Mouse (Mus musculus): ENCODE measurements at regions not wholly inside any gene's neighbourhood (a gene's known extent, or its start where the extent isn't known, plus 50 kb on each side); places are given as distances from the start of the nearest gene placed in this dataset.

- 53% methylated on average over 6 of the region's 6 CpGs for WGBS
- no peaks in the 10 kb centered on the region for H3K4me1 ChIP-seq (replicated peaks)
- no peak for ATAC-seq
These were observed 188.2 kb upstream of the Slit2 start for GRCm38 (mm10) chr5:47794639-47795272.

DNA sequence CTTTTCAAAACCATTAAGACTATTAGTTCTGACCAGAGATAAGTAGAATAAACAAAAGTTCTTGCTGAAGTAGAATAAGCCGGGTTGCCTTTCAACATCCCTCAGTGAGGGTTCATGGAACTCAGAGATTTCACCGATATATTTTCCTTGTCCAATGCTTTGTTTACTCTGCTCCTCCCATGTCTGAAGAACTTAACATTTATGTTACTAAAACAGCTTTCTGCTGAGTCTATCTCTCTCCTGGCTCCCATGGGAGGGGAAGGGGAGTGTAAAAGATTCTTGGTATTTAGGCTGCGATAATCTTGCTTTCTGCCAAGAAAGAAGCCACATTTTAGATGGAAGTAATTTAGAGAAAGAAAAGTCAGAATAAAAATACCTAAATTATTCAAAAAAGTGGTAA is 187.7 kb upstream of the Slit2 start:
- WGBS = 23% methylated on average over 3 of the region's 3 CpGs
- Histone ChIP-seq H3K27me3 (replicated peaks) (no peaks in the 10 kb centered on the region), H3K27ac (no peak overlapping the region), H3K4me3 (replicated peaks) (no peak overlapping the region), H3K4me2 (replicated peaks) (no peak overlapping the region), H3K9me3 (no peaks in the 10 kb centered on the region), H3K4me1 (replicated peaks) (no peaks in the 10 kb centered on the region), H3K9ac (no peak overlapping the region), H3K36me3 (no peaks in the 10 kb centered on the region)
- no peak for ATAC-seq

More at GRCm38 (mm10) chr5:47794639-47795272, 188.2 kb upstream of the Slit2 start:
- Histone ChIP-seq H3K9ac (no peak overlapping the region), H3K9me3 (no peaks in the 10 kb centered on the region), H3K27ac (no peak overlapping the region), H3K36me3 (no peaks in the 10 kb centered on the region), H3K4me3 (replicated peaks) (no peak overlapping the region), H3K4me2 (replicated peaks) (no peak overlapping the region), H3K27me3 (replicated peaks) (no peaks in the 10 kb centered on the region)

GRCm38 (mm10) chr5:47820936-47821335 is 162.0 kb upstream of the Slit2 start:
- no peak overlapping the region for H3K27ac ChIP-seq
- H3K4me1 ChIP-seq (replicated peaks) = no peaks in the 10 kb centered on the region
- H3K4me3 ChIP-seq (replicated peaks) = no peak overlapping the region
- no peak for ATAC-seq
- H3K27me3 ChIP-seq (replicated peaks) = no peaks in the 10 kb centered on the region
- no peaks in the 10 kb centered on the region for H3K36me3 ChIP-seq
- no peaks in the 10 kb centered on the region for H3K9me3 ChIP-seq
- 87% methylated on average over 1 of the region's 1 CpGs for WGBS
- no peak overlapping the region for H3K9ac ChIP-seq
- no peak overlapping the region for H3K4me2 ChIP-seq (replicated peaks)

DNA sequence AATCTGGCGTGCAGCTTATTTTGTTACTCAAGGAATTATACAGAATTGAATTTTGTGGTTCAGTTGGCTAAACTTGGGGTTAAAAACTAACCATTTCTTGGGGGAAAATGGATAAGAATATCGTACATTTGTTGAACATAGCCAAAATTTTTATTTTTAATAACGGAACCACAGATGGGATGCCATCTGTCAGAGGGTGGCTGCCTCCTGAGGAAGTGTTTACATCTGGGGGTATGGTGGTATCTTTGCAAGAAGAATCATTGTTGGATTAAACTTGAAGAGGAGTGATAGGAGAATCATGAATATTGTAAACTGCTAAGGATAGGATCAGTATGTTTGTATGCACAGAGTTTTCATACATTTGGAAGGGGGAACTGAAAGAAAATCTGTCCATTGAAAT is 144.9 kb upstream of the Slit2 start:
- Histone ChIP-seq H3K9me3 (no peaks in the 10 kb centered on the region), H3K27ac (no peak overlapping the region), H3K4me1 (replicated peaks) (no peaks in the 10 kb centered on the region), H3K27me3 (replicated peaks) (no peaks in the 10 kb centered on the region), H3K4me2 (replicated peaks) (no peak overlapping the region), H3K4me3 (replicated peaks) (no peak overlapping the region), H3K9ac (no peak overlapping the region), H3K36me3 (no peaks in the 10 kb centered on the region)
- WGBS = 85% methylated on average over 3 of the region's 3 CpGs
- no peak for ATAC-seq

DNA sequence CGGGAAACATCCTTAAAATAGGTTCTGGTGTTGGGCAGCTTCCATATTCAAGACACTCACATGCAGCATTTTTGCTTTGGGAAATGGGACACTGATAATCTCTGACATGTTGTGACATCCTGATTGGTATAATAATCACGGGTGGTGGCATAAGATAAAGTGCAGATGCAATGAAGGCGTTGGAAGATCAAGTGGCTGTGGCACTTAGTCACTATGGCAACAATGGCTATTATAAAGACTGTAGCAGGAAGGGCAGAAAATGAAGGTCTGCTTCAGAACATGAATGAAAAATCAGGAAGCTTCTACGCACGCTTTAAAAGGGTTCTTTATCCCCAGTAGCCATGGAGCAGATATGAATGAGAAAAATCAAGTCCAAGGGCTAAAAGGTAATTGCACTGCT is 113.2 kb upstream of the Slit2 start:
- no peak overlapping the region for H3K27ac ChIP-seq
- 61% methylated on average over 5 of the region's 5 CpGs for WGBS
- H3K36me3 ChIP-seq = no peaks in the 10 kb centered on the region
- no peak for ATAC-seq
- no peaks in the 10 kb centered on the region for H3K27me3 ChIP-seq (replicated peaks)
- no peaks in the 10 kb centered on the region for H3K4me1 ChIP-seq (replicated peaks)
- H3K4me2 ChIP-seq (replicated peaks) = no peak overlapping the region
- no peak overlapping the region for H3K4me3 ChIP-seq (replicated peaks)
- no peaks in the 10 kb centered on the region for H3K9me3 ChIP-seq
- no peak overlapping the region for H3K9ac ChIP-seq

All from intestine, embryonic 15.5 days (tissue).